ENCODE assay signal across 8 mouse cellular contexts in the genomic region with DNA sequence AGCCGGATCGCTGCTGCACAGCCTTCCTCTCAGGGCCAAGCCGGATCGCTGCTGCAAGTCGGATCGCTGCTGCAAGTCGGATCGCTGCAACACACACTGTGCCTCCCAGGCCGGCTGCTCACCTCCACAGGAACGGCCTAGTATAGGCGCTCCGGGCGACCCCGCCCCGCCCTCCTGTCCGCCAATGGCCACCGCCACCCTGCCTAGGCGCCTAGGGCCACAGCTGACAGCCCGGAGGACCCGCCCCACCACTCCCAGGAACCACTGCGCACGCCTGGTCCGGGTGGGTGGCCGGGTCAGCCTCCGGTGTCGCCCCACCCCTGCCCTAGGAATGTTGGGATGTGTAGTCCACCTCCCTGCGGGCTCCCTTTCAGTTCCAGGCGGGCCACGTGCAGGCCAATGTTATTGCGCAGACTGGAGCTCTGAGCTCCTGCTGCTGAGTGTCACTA. TPM values are rescaled to one million over a fixed set of nuclear protein-coding genes. Genes with fewer than 3 reads are reported as not detected.
DNase-seq lines count a peak whose midpoint lies in the region; ATAC-seq lines count a peak whose summit lies in the region.

A gene (minus strand): TSS at position 265 of the 449 bp plus-strand sequence.

- 0 out of 2 replicates have a peak within 1 kb of the TSS, but pooled peaks have one; percentile 36 for H3K27ac ChIP-seq in hindbrain, embryonic 11.5 days (ENCODE audit: low read depth, low read length)

- ATAC-seq in hindbrain, embryonic 11.5 days (ENCODE audit: low FRiP score): peak; percentile 98

- 1% methylated on average over 25 of the region's 30 CpGs for WGBS in hindbrain, embryonic 11.5 days

- H3K4me2 ChIP-seq in hindbrain, embryonic 11.5 days (replicated peaks; ENCODE audit: low read depth, low read length): peak within 1 kb of the TSS; percentile 97

- peak within 1 kb of the TSS; percentile 74 for H3K4me3 ChIP-seq in hindbrain, embryonic 11.5 days (ENCODE audit: low read depth, low read length)

- H3K4me1 ChIP-seq in hindbrain, embryonic 11.5 days (replicated peaks; ENCODE audit: control insufficient read depth, insufficient read depth, low read length): 0 out of 2 replicates have a peak, but pooled peaks cover 3% of the 10 kb centered on the region

- H3K9me3 ChIP-seq in hindbrain, embryonic 11.5 days (ENCODE audit: control insufficient read depth, low read length): no peaks in the 10 kb centered on the region

- DNase-seq in Muller cell, postnatal 12 days (ENCODE audit: inconsistent ontology term): peak; percentile 98
- DNase-seq in cerebellum, adult 9-11 months: peak; percentile 97
- DNase-seq in frontal cortex, adult 2 months (ENCODE audit: extremely low spot score in 1 of 2, low spot score in 1 of 2): peak; percentile 94 to 98
- peak; percentile 93 for DNase-seq in hindbrain, embryonic 11.5 days (ENCODE audit: low spot score)
- peak; percentile 91 to 96 for DNase-seq in layer of hippocampus, postnatal 10 days (ENCODE audit: low spot score in 2 of 2)
- DNase-seq in lung, postnatal 10 days: peak; percentile 98
- peak; percentile 98 for DNase-seq in ovary, postnatal 36 days (ENCODE audit: low spot score)
- peak; percentile 89 for DNase-seq in thymus, postnatal 25 days

- H3K36me3 ChIP-seq in hindbrain, embryonic 11.5 days (ENCODE audit: control insufficient read depth, insufficient read depth, low read length): no peaks in the 10 kb centered on the region

- H3K27me3 ChIP-seq in hindbrain, embryonic 11.5 days (ENCODE audit: control insufficient read depth, insufficient read depth, low read length): no peaks in the 10 kb centered on the region

- H3K9ac ChIP-seq in hindbrain, embryonic 11.5 days (ENCODE audit: low read depth, low read length): peak within 1 kb of the TSS; percentile 75

RNA-seq across cellular contexts. Expression of the gene that starts here (rescaled TPM):
- polyA plus RNA-seq in frontal cortex, adult 2 months (2012; rRNA removed): 59.7 and 61.4 TPM in 2 replicates
- 9.8 and 10.7 TPM in 2 replicates for polyA plus RNA-seq in hindbrain, embryonic 11.5 days (2014; fragmentation: Nextera tagmentation; extraction: Ambion mirVana)
- total RNA-seq in layer of hippocampus, postnatal 10 days (2021): 10 to 100 TPM; 84.6 to 89.3 TPM

Comparison
In these comparisons a context has a peak if more than half of its experiments do, and no peak if none do; other contexts are left out.
1. Peak in every context shown above with its lines: DNase-seq, ATAC-seq, H3K4me3 ChIP-seq and H3K27ac ChIP-seq.